Mouse (Mus musculus): ENCODE data around the gene Rbms3. TPM values are rescaled to one million over a fixed set of nuclear protein-coding genes. Genes with fewer than 3 reads are reported as not detected.

Rbms3 gene
- polyA plus RNA-seq, 1 experiment from 2014 or later: 48.9 TPM

DNA sequence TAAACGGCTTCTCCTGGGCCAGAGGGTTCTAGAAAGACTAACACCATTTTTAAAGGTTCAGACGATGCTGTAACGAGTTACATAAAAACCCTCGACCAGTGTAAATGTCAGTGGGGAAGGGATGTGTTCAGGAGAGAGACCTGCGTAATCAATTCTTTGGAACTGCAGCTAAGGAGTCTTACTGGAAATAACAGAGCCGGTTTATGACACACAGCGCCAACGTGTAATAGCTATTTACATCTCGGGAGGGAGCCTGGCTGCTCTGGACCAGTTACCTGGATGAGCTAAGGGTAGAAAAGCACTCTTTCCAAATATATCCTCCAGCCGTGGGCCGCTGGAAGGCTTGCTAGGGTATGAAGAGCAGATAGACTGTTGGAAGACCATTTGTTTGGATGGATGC, 598.5 kb downstream of the Rbms3 start:
- H3K4me3 ChIP-seq (ENCODE audit: low read depth, low read length): no peak overlapping the region
- H3K4me1 ChIP-seq (ENCODE audit: insufficient read depth, low read depth, low read length): peaks cover 3% of the 10 kb centered on the region; the same call in 1 of the 2 replicates
- H3K27me3 ChIP-seq (replicated peaks; ENCODE audit: insufficient read depth, low read length): no peaks in the 10 kb centered on the region
- no peak for TF ChIP-seq CTCF (IDR thresholded peaks at IDR 0.05)
- H3K27ac ChIP-seq (ENCODE audit: low read length): peak overlapping the region; percentile 47
- DNase-seq (ENCODE audit: low spot score): no peak
- 37% methylated on average over 11 of the region's 11 CpGs for WGBS
- no peaks in the 10 kb centered on the region for H3K9me3 ChIP-seq (ENCODE audit: low read length)
- H3K4me2 ChIP-seq (replicated peaks; ENCODE audit: low read depth, low read length): no peak overlapping the region
- no peak overlapping the region for H3K9ac ChIP-seq (replicated peaks; ENCODE audit: low read depth)
- ATAC-seq: 0 out of 2 replicates have a peak, but pooled peaks have one; percentile 11
- H3K36me3 ChIP-seq (ENCODE audit: insufficient read depth, low read length): no peaks in the 10 kb centered on the region

DNA sequence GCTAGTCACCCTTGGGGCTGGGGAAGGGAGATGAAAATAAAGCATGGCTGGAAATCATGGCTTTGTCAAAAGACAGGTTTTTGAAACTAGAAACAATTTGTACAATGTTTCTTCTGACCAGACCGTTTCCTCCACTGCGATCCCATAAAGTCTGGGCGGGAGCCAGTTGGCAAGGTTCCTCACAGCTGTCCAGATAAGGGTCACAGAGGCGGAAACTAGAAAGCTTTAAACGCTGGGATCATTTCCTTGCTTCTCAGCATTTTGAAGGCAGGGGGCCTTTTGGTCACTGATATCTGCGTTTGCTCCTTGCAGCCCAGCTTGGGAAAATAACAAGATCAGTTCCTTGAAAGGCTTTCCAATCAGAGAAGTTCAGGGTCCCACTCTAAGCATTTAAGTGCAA, 598.9 kb downstream of the Rbms3 start:
- no peaks in the 10 kb centered on the region for H3K27me3 ChIP-seq (replicated peaks; ENCODE audit: insufficient read depth, low read length)
- no peak overlapping the region for H3K9ac ChIP-seq (replicated peaks; ENCODE audit: low read depth)
- no peak overlapping the region for H3K4me3 ChIP-seq (ENCODE audit: low read depth, low read length)
- H3K4me1 ChIP-seq (ENCODE audit: insufficient read depth, low read depth, low read length): peaks cover 3% of the 10 kb centered on the region; the same call in 1 of the 2 replicates
- 3% methylated on average over 6 of the region's 6 CpGs for WGBS
- TF ChIP-seq CTCF (IDR thresholded peaks at IDR 0.05) (peak; percentile 36; the same call in 1 of the 2 replicates), EP300 (IDR thresholded peaks at IDR 0.05) (peak; percentile 78)
- H3K36me3 ChIP-seq (ENCODE audit: insufficient read depth, low read length): no peaks in the 10 kb centered on the region
- peak; percentile 85 for ATAC-seq
- H3K9me3 ChIP-seq (ENCODE audit: low read length): no peaks in the 10 kb centered on the region
- H3K4me2 ChIP-seq (replicated peaks; ENCODE audit: low read depth, low read length): no peak overlapping the region
- peak; percentile 91 for DNase-seq (ENCODE audit: low spot score)
- H3K27ac ChIP-seq (ENCODE audit: low read length): peak overlapping the region; percentile 47

DNA sequence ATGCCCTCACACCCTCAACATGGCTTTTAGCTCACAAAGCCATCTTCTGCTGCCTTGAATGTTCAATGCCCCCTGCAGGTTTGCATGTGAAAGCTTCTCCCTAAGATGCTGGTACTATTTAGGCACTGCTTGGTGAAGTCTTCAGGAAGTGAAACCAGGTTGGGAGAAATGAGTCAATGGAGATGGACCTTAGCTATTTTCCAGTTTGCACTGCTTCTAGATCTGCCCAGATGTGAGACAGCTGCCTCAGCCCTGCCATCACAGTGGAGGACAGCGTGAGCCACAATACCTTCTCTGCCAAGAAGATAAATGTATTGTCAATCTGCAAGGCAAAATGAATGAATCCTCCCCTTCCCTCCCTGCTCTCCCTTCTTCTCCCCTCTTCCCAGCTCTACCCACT, 599.8 kb downstream of the Rbms3 start:
- Histone ChIP-seq H3K4me2 (replicated peaks; ENCODE audit: low read depth, low read length) (no peak overlapping the region), H3K27ac (ENCODE audit: low read length) (peak overlapping the region; percentile 28; the same call in 1 of the 2 replicates), H3K4me1 (ENCODE audit: insufficient read depth, low read depth, low read length) (peaks cover 3% of the 10 kb centered on the region; the same call in 1 of the 2 replicates), H3K9ac (replicated peaks; ENCODE audit: low read depth) (no peak overlapping the region), H3K4me3 (ENCODE audit: low read depth, low read length) (no peak overlapping the region), H3K36me3 (ENCODE audit: insufficient read depth, low read length) (no peaks in the 10 kb centered on the region), H3K9me3 (ENCODE audit: low read length) (no peaks in the 10 kb centered on the region), H3K27me3 (replicated peaks; ENCODE audit: insufficient read depth, low read length) (no peaks in the 10 kb centered on the region)
- TF ChIP-seq CTCF (IDR thresholded peaks at IDR 0.05) (peak; percentile 22; the same call in 1 of the 2 replicates), EP300 (IDR thresholded peaks at IDR 0.05) (no peak)
- DNase-seq (ENCODE audit: low spot score) (no peak), ATAC-seq (no peak)
- WGBS: 79% methylated on average over 1 of the region's 1 CpGs

DNA sequence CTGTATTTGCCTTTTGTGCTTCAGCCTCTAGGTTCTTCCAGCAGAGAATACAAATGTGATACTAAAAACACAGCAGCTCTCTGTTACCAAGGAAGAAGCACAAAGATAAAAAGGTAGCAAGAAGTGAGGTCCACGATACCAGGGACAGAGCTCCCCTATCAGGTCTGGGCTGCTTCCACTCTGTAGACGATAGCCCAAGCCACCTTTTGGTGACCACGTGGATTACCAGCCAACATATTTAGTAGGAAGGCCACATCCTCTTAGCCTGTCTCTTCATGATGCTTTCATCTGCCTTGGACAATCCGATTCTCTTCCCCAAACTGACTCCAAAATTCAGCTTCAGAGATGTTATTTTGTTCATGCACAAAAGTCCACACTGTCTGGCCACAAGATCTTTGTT, 601.1 kb downstream of the Rbms3 start:
- no peaks in the 10 kb centered on the region for H3K36me3 ChIP-seq (ENCODE audit: insufficient read depth, low read length)
- H3K27me3 ChIP-seq (replicated peaks; ENCODE audit: insufficient read depth, low read length): no peaks in the 10 kb centered on the region
- DNase-seq (ENCODE audit: low spot score) (no peak), ATAC-seq (no peak)
- TF ChIP-seq CTCF (IDR thresholded peaks at IDR 0.05): no peak
- no peak for TF ChIP-seq EP300 (IDR thresholded peaks at IDR 0.05)
- no peak overlapping the region for H3K4me3 ChIP-seq (ENCODE audit: low read depth, low read length)
- 82% methylated on average over 4 of the region's 4 CpGs for WGBS
- H3K9me3 ChIP-seq (ENCODE audit: low read length): no peaks in the 10 kb centered on the region
- H3K4me1 ChIP-seq (ENCODE audit: insufficient read depth, low read depth, low read length): peaks cover 3% of the 10 kb centered on the region; the same call in 1 of the 2 replicates
- no peak overlapping the region for H3K27ac ChIP-seq (ENCODE audit: low read length)
- H3K9ac ChIP-seq (replicated peaks; ENCODE audit: low read depth): no peak overlapping the region
- no peak overlapping the region for H3K4me2 ChIP-seq (replicated peaks; ENCODE audit: low read depth, low read length)

DNA sequence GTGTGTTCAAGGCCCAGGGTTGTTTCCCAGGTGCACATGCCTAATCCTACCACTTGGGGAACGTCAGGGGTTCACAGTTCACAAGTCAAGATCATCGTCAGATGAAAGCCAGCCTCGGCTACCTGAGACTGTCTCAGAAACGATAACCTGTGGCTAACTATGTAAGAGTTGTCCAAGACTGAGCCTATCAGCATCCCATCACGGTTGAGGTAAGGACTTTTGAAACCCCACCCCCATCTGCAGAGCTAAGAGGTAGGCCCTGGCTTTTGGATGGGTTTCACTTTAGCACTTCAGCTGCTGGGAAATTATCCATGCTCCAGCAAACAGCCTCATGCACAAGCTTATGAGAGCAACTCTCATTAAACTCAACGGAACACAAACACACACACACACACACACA, 607.6 kb downstream of the Rbms3 start:
- H3K9ac ChIP-seq (replicated peaks; ENCODE audit: low read depth): no peak overlapping the region
- no peaks in the 10 kb centered on the region for H3K27me3 ChIP-seq (replicated peaks; ENCODE audit: insufficient read depth, low read length)
- TF ChIP-seq CTCF (IDR thresholded peaks at IDR 0.05) (no peak), EP300 (IDR thresholded peaks at IDR 0.05) (no peak)
- H3K4me3 ChIP-seq (ENCODE audit: low read depth, low read length): no peak overlapping the region
- no peaks in the 10 kb centered on the region for H3K36me3 ChIP-seq (ENCODE audit: insufficient read depth, low read length)
- no peaks in the 10 kb centered on the region for H3K4me1 ChIP-seq (ENCODE audit: insufficient read depth, low read depth, low read length)
- ATAC-seq: no peak
- H3K9me3 ChIP-seq (ENCODE audit: low read length): no peaks in the 10 kb centered on the region
- 84% methylated on average over 6 of the region's 6 CpGs for WGBS
- no peak overlapping the region for H3K4me2 ChIP-seq (replicated peaks; ENCODE audit: low read depth, low read length)
- no peak overlapping the region for H3K27ac ChIP-seq (ENCODE audit: low read length)
- DNase-seq (ENCODE audit: low spot score): no peak

DNA sequence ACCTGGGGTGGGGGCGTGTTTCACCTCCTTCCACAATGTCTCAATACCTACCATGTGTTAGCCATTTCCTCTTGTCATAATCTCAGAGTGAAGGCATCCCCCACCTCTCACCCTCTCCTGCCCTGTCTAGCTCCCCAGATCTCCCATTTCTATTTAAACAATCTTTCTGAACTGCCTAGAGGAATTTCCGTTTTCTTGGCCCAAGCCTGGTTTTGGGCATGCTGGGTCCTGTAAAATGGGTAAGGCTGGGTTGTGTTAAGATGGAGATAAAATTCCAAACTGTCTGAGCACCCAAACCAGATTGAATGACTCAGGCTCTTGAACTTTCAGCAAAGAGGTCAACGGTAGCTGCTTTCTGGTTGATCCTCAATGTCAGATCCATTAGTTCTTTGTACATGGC, 608.2 kb downstream of the Rbms3 start:
- TF ChIP-seq EP300 (IDR thresholded peaks at IDR 0.05) (no peak), CTCF (IDR thresholded peaks at IDR 0.05) (no peak)
- Histone ChIP-seq H3K4me3 (ENCODE audit: low read depth, low read length) (no peak overlapping the region), H3K27me3 (replicated peaks; ENCODE audit: insufficient read depth, low read length) (no peaks in the 10 kb centered on the region), H3K4me2 (replicated peaks; ENCODE audit: low read depth, low read length) (no peak overlapping the region), H3K9me3 (ENCODE audit: low read length) (no peaks in the 10 kb centered on the region), H3K4me1 (ENCODE audit: insufficient read depth, low read depth, low read length) (no peaks in the 10 kb centered on the region), H3K36me3 (ENCODE audit: insufficient read depth, low read length) (no peaks in the 10 kb centered on the region), H3K27ac (ENCODE audit: low read length) (no peak overlapping the region), H3K9ac (replicated peaks; ENCODE audit: low read depth) (no peak overlapping the region)
- DNase-seq (ENCODE audit: low spot score) (no peak), ATAC-seq (no peak)
- 70% methylated on average over 3 of the region's 3 CpGs for WGBS

DNA sequence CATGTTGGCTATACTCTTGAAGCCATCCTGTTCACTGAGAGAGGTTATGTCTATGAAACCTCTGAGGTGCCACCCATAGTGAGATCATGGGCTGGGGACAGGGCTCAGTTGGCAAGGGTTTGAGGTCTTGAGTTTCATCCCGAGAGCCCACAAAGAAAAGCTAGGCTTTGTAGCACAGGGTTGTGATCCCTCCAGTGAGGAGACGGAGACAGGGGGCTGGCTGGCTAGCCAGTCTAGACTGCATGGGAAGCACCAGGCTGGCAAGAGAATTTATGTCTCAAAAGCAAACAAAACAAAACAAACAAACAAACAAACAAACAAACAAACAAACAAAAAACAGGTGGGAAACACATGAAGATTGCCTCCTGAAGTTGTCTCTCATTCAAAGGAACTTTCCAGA, 609.5 kb downstream of the Rbms3 start:
- DNase-seq (ENCODE audit: low spot score): no peak
- Histone ChIP-seq H3K4me2 (replicated peaks; ENCODE audit: low read depth, low read length) (no peak overlapping the region), H3K9me3 (ENCODE audit: low read length) (no peaks in the 10 kb centered on the region), H3K4me3 (ENCODE audit: low read depth, low read length) (no peak overlapping the region), H3K27me3 (replicated peaks; ENCODE audit: insufficient read depth, low read length) (no peaks in the 10 kb centered on the region), H3K4me1 (ENCODE audit: insufficient read depth, low read depth, low read length) (no peaks in the 10 kb centered on the region), H3K36me3 (ENCODE audit: insufficient read depth, low read length) (no peaks in the 10 kb centered on the region), H3K27ac (ENCODE audit: low read length) (no peak overlapping the region), H3K9ac (replicated peaks; ENCODE audit: low read depth) (no peak overlapping the region)
- ATAC-seq: no peak
- TF ChIP-seq EP300 (IDR thresholded peaks at IDR 0.05): no peak
- no peak for TF ChIP-seq CTCF (IDR thresholded peaks at IDR 0.05)
- WGBS: 88% methylated on average over 2 of the region's 2 CpGs
